Mouse (Mus musculus) ES-CJ7 (cell line): ENCODE data around the gene AY358078.
"Not testable (repeated sequence)": the region's sequence is repeated elsewhere in the genome, so short reads cannot be mapped to it uniquely, and the experiment has no call there.

ENCODE experiments used
- DNase-seq: peaks from one replicate; pipeline ENCODE4 v3.0.0; 2011; ENCODE audit warnings: low read depth, low spot score

The AY358078 gene

DNA sequence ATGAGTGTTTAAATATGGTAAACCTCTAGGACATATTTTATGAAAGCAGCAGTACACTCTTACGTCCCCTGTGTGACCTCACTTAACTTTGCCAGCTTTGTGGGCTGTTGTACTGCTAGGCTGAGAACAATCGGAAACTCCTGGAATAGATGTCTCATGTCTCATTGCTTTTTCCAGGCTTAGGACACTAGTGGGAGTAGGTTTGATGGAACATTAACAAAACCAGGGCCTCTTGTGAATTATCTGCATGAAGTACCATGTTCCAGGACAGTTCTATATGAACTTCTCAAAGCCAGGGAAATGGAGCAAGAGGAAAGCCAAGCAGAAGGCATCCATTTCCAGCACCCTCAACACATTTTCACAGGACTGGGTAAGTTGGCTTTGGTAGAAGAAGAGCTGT, at the start of gene AY358078:
Gene AY358078, plus strand, starts transcription at position 301 of the 400 bp plus-strand sequence.
- DNase-seq, result no peak

DNA sequence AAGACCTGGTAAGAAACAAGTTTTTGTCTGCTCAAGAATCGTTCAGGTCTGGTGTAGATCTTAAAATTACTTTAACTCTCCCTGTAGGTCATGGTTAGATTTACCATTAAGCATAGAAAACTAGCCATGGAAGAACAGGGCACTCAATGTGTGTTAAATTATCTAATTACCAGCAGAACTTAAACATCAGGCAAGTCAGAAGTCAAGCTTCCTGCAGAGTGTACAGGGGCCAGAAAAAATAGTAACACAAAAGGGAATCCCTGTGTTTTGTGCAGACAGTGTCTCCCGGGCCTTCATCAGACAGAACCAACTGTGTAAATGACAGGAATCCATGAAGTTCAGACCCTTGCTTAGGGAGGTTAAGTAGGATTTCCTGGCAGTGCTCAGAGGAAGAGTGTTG, 43.9 kb upstream of the AY358078 start:
- no peak for DNase-seq

DNA sequence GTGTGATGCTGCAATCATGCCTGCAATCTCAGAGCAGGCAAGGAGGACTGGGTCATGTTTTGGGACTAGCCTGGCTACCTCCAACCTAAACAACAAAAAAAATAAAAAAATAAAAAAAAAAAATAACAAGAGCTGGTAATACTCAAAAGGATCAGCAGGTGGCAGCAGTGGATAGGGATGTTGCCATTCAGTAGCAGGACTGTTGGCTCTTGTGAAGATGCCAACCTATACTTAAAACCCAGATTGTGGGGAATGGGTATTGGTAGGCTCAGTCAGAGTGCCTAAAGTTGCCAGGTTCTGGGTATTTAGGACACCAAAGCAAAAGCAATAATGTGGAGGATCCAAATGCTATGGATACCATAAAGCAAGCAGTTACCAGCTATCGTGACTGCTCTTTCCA, 28.5 kb upstream of the AY358078 start:
- not testable (repeated sequence) for DNase-seq

DNA sequence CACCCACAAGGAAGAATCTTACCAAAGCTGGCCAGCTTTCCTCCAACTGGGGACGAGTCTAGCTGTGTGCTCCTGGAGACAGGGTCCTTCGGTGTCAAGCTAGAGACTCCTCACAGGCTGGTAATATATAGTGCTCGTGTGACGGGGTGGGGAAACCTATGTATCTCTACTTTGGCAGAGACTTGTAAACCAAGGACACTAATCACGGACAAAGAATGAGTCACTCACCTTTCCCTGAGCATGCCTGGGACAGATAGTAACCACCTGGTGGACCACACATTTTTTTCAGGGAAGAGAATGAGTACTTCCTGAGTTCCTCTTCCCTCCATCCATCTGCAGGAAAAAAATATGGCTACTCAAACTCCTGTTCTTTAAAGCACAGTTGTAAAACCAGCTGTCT, 26.4 kb upstream of the AY358078 start, which contains the start of gene Ang4:
Gene Ang4, minus strand, starts transcription at position 101 of the 400 bp plus-strand sequence.
- DNase-seq, result no peak

DNA sequence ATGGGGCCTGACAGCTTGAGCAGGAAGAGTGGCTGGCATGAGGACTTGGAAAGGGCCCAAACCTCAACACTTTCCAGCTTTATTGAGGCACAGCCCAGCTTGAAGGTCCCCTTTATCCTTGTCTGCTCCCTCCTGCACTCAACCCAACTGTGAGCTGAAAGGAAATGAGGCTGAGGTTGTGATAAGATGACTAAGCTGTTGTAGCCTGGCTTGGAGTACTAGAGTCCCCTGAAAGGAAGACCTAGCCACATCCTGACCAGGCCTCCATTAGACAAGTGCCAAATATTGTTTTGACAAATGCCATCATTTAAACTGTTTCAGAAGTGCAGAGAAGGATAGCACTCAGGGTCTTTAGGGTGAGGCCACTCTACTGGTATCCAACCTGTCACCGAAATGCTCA, 22.1 kb upstream of the AY358078 start:
- DNase-seq, result no peak

DNA sequence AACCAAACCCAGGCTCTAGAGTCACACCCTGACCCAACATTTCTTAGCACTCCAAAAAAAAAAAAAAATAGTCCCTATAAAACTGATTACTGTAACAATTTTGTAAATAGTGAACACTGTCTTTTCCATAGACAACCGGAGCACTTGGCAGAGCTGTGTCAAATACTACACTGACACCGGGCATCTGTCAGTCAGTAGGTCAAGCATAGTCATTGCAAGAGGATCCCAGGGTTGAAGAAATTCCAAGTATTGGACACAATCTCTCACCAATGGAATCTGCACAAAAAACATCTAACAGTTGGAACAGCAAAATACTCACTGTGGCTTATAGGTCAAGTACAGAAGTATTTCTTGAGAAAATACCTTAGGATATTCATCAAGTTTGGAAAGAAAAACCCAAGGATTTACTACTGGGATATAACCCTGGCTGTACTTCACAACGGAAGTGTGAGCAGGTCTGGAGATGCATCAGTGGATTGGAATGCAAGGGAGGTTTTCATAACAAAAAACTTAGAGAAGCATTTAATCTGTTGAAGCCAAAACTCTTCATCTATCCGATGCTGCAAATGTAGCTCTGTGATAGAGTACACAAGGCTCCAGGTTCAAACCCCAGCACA, 20.9 kb upstream of the AY358078 start:
- DNase-seq, result no peak

DNA sequence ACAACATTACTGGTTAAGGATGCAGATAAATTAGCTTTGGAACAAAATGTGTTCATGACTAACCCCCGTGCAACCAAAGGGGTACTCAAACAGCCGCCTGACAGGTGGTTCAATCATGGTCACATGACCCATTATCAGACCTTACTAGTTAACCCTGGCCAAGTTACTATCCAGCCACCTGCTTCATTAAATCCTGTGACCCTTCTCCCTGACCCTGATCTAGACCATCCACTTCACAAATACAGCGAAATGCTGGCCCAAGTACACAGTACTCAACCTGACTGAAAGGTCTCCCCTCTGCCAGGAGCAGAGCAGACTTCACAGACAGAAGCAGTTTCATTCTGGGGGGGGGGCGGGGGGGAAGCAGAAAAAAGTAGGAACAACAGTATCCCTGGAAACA, 13.5 kb upstream of the AY358078 start:
- no peak for DNase-seq

DNA sequence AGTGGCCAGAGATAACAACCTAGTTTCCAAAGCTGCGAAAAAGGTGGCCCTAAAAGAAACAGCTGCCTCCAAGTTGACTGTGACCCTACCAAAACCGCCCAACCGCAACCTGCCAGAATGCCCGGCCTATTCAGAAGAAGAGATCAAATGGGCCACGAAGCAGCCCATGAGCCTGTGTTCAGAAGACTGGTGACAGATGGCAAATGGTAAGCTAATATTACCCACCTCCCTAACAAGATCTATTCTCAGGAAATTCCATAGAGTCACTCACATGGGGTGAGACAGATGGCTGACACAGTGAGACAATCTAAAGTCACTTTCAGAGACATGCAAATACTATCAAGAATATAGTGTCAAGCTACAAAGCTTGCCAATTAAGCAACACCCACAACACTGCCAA, 12.8 kb upstream of the AY358078 start:
- DNase-seq, result no peak

DNA sequence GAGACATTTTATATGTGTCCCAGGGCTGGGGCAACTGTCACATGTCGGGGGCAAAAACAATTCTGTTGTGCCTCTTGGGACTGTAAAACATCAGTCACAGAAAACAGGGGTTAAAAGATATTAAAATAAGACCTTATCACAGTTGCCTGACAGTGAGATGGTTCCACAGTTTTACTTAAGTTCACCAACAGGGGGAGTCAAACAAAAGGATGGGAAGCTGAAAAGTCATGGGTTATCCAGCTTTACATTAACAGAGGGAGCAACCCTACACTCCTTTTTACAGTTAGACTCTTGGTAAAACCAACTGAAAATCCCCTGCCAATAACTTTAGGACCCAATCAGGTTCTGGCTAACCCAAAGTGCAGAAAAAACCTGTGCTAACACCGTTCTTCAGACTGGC, 10.7 kb upstream of the AY358078 start:
- peak; percentile 18 for DNase-seq

DNA sequence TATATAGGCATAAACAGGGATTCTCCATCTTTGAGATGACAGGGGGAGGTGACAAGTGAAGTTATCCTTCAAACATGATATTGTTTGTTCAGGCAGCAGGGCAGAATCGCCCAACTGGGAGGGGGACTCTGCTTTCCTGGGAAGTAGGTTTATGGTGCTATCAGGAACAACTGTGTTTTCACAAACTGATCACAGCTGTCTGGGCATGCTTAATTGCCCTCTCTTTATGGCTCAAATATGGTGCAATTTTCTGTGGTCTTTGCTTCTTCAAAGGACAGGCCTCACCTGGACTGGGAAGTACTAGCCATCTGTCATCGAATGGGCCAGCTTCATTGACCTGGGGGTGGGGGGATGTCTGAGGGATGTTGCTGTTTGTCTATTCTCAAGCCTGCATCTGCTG, 5.7 kb upstream of the AY358078 start:
- DNase-seq, result no peak

DNA sequence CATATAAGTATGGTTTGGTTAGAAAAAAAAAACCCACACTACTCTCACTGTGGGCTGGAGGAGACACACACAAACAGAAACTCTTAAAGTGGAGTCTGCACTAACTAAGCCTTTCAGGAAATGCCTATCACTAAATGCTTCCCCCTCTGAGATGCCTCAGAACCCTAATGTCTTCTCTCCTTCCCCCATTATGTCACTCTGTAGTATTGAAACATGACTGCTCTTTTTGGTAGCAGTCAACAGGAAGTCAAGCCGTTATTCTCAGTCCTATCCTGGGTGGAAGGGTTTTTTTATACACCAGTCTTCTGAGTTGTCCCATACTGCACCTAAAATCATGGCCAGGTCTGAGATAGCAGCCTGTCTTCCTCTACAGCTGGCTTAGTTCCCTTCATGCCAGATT, 26.8 kb downstream of the AY358078 start:
- DNase-seq, result no peak

DNA sequence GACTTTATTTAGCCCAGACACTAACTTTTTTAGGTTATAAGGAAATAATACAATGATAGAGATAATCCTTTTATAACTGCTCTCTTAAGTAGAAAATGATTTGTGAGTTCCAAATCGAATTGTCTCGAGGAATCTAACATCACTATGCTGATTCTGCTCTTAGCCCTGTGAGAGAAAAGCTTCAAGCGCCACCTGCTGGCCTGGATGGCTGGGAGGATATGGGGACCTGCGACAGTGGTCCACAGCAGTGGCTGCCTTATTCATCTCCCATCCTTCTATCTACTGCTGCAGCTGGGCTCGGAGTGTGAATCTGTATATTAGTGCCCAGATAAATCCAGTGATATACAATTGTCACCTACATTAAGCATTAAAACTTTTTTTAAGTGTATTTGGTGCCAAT, 28.0 kb downstream of the AY358078 start:
- DNase-seq, result not testable (repeated sequence)

DNA sequence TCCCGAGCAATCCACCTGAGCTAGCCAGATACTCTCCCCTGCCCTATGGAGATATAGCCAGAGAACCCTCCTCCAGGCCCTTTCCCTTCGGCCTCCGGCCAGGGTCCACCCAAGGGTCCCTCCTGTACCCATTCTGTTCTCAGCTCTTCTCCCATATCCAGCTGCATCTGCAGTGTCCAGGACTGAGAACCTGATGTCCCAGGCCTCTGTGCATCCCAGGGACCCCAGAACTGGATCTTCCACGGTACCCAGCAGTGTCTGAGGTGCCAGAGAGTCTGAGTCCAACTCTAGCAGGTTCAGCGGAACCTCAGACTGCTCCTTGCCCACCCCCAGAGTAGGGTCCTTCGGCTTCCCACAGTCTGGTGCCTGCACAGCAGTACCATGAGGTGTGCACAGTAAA, 29.3 kb downstream of the AY358078 start:
- no peak for DNase-seq

DNA sequence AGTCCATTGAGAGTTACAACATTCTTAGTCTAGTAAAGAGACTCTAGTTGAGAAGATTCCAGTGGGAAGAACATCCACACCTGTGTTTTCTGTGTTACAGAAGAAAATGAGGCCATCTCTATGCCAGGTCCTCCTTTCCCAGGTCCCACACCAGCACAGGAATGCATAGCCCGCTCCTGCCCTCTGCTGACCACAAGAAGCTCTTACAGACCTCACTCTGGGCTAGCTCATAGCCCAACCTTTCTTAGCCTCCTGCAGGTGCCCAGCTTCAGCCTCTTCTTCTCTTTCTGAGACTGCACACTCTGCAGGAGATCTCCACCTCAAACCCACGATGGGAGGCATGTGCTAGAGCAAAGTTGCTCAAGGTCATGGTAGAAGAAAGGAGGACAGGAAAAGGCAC, 38.6 kb downstream of the AY358078 start:
- peak; percentile 39 for DNase-seq

DNA sequence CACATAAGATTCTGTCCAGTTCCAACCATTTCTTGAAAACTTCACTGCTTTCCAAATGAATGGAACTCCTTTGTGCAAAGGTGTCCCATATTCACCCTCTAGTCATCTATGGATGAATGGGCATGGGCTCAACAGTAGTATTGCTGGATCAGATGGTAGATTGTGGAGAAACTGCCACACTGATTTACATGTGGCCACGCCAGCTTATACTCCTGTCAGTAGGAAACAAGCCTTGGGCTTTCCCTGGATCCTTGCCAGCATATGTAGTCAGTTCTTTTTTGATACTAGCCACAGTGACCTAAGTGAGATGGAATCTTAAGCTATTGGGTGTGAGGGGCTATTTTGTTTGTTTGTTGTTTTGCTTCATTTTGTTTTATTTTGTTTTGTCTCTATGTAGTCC, 42.4 kb downstream of the AY358078 start:
- DNase-seq, result no peak

DNA sequence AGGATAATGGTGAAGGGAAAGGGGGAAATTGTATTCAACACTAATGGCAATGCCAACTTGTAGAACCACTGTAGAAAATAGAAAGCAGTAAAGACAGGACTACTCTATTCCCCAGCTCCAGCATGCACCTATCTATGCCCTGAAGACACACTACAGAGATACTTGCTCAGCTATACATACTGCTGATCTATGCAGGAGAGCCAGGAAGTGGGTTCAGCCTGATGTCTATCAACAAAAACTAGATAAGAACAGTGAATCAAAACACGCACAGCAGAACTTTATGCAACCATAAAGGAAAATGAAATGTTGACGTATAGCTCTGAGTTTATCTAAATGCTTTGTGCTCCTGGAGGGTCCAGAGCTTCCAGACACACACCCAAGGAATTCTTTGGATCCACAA, 42.9 kb downstream of the AY358078 start:
- DNase-seq, result no peak

DNA sequence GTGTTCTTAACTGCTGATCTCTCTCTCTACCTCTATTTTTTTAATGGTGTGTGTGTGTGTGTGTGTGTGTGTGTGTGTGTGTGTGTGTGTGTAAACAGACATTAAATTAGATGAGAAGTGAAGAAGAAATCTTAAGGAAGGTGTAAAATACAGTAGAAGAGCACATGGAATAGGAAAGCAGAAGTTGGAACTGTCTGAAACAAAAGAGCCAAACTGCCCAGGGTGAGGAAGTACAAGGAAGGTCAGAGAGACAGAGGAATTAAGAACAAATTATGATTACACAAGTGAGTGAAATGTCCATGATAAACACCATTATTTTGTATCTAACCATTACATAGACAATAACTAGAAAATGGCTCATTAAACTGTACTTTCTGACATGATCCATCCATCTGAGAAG, 44.0 kb downstream of the AY358078 start:
- DNase-seq, result no peak

DNA sequence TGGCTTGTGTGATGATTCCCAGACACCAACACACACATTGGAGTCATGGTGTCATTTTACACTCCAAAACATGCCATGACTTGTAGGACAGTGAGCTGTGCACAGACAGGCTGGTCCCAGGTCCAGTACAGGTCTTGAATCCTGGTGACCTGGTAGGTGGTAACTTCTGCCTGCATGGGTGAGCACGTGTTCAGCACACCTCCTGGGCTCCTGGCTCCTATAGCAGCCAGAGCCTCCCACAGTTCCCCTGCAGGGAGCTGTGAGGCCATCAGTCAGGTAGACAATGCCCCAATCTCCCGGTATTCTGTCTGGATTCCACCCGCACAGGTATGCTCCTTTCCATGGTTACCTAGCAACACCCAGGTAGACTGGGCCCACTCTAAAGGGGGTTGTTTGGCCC, 46.7 kb downstream of the AY358078 start:
- no peak for DNase-seq

DNA sequence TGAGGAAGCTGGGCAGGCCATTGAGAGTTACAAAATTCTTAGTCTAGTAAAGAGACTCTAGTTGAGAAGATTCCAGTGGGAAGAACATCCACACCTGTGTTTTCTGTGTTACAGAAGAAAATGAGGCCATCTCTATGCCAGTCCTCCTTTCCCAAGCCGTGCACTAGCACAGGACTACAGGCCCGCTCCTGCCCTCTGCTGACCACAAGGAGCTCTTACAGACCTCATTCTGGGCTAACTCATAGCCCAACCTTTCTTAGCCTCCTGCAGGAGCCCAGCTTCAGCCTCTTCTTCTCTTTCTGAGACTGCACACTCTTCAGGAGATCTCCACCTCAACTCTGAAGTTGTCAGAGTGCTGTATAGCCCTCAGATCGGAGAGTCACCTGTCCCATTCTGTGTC, 51.2 kb downstream of the AY358078 start:
- DNase-seq, result not testable (repeated sequence)

DNA sequence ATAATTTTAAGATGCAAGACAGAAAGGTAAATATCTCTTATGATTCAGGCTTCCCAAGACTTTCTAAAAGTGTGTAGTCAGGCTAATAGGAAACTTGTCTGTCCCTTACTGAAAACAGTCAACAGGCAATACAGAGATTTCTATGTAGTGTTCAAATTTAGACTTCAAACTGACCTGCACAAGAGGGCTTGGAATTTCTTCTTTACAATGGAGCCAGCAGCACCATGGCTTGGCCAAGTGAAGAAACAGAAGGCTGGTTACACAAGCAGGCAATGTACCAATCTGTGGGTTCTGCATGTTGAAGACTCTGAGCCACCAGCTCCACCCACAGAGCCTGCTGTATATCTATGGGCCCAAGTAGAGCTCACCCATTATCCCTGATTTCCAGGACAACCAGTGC, 53.6 kb downstream of the AY358078 start, which contains the start of gene Ear6:
Gene Ear6, plus strand, starts transcription at position 301 of the 400 bp plus-strand sequence.
- no peak for DNase-seq

DNA sequence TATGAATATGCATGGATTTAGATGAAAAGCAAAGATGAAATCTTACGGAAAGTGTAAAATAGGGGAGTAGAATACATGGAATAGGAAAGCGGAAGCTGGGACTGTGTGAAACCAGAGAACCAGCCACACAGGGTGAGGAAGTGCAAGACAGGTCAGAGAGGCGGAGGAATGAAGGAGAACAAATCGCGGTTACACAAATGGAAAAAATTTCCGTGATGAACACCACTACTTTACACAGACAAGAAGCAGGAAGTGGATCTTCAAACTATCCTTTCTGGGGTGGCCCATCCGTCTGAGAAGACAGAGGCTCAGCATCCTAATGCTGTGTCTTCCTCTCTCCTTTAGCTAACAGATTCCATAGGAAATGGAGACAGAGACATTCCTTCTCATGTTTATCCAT, 55.4 kb downstream of the AY358078 start:
- DNase-seq, result not testable (repeated sequence)

DNA sequence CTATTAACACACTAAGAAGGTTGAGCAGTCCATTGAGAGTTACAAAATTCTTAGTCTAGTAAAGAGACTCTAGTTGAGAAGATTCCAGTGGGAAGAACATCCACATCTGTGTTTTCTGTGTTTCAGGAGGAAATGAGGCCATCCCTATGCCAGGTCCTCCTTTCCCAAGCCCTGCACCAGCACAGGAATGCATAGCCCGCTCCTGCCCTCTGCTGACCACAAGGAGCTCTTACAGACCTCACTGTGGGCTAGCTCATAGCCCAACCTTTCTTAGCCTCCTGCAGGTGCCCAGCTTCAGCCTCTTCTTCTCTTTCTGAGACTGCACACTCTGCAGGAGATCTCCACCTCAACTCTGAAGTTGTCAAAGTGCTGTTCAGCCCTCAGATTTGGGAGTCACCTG, 63.8 kb downstream of the AY358078 start:
- not testable (repeated sequence) for DNase-seq

DNA sequence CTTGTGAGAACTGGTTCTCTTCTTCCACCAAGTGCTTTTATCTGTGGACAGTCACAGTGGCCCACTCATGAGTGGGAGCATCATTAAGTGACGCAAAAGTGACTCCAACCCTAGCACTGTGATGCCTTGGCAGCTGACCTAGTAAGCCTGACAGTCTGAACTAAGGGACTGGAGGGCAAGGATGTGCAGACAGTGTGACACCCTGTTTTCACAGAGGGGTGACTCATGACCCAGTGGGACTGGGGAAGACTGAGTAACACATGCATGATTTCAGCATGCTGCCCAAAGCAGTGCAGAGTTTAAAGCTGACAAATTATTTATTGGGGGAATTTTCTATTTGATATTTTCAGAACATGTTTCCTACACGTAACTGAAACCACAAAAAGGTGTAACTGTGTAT, 70.9 kb downstream of the AY358078 start:
- no peak for DNase-seq

DNA sequence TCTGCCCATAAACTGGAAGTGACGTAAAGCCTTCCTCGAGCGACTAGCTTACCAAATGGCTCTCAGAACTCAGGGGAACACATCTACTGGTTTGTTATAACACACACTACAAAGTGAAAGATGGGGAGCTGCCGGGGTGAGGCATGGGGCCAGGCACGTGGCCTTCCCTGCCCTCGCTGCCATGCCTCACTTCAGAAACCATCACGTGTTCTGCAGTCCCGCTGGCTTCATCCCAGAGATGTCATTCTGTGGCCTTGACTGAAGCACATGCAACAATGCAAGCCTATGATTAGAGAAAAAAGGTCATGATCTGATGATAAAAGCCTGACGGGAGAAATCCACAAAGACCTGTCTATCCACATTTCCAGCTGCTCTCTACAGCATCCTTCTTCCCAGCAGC, 71.9 kb downstream of the AY358078 start:
- no peak for DNase-seq
